Mouse (Mus musculus) lung, embryonic 15.5 days (tissue): ENCODE results near the gene Dnajc12. TPM values are rescaled to one million over a fixed set of nuclear protein-coding genes. Genes with fewer than 3 reads are reported as not detected.
"Not testable (repeated sequence)": the region's sequence is repeated elsewhere in the genome, so short reads cannot be mapped to it uniquely, and the experiment has no call there.

Experiments
- ATAC-seq: fragments of 200-750 bp; cut with Nextera tagmentation; 2 replicates; pipeline ENCODE4 v1.8.0; 2017; ENCODE audit warnings: moderate number of reproducible peaks, borderline replicate concordance; ENCODE audit not compliant: low FRiP score, low TSS enrichment; ENCODE audit errors: extremely low read depth
- H3K27ac ChIP-seq: fragments of 300-500 bp; sonication (generic); 2 replicates; pipeline ENCODE4 v1.5.1; 2015; ENCODE audit warnings: moderate library complexity, mild to moderate bottlenecking, inconsistent platforms
- H3K27me3 ChIP-seq: fragments of 300-500 bp; sonication (generic); 2 replicates; pipeline ENCODE4 v1.6.1; 2015; ENCODE audit warnings: inconsistent platforms
- H3K36me3 ChIP-seq: fragments of 300-500 bp; sonication (generic); 2 replicates; pipeline ENCODE4 v1.6.1; 2015; ENCODE audit warnings: inconsistent platforms
- H3K4me1 ChIP-seq: fragments of 300-500 bp; sonication (generic); 2 replicates; pipeline ENCODE4 v1.6.1; 2015; ENCODE audit warnings: inconsistent platforms
- H3K4me2 ChIP-seq: fragments of 300-500 bp; sonication (generic); 2 replicates; pipeline ENCODE4 v1.6.1; 2015; ENCODE audit warnings: inconsistent platforms, mild to moderate bottlenecking, moderate library complexity
- H3K4me3 ChIP-seq: fragments of 300-500 bp; sonication (generic); 2 replicates; pipeline ENCODE4 v1.5.1; 2015; ENCODE audit warnings: mild to moderate bottlenecking, inconsistent platforms
- H3K9ac ChIP-seq: fragments of 300-500 bp; sonication (generic); 2 replicates; pipeline ENCODE4 v1.6.1; 2015; ENCODE audit warnings: inconsistent platforms
- H3K9me3 ChIP-seq: fragments of 300-500 bp; sonication (generic); 2 replicates; pipeline ENCODE4 v1.6.1; 2016; ENCODE audit warnings: inconsistent platforms
- WGBS: fragments of 180-500 bp; shearing (Covaris S2); methylation state at CpG from one replicate; pipeline ENCODE4 v1.1.7; 2015; 5-methylcytosine and 5-hydroxymethylcytosine counted together
- polyA plus RNA-seq: library from polyadenylated mRNA; unstranded; fragments of >200 nt; fragmentation: Nextera tagmentation; extraction: Ambion mirVana; gene quantifications from 2 replicates; pipeline ENCODE4 v1.2.1, GENCODE M21; 2015

Dnajc12 gene
- polyA plus RNA-seq, 1 experiment from 2014 or later, result 13.6 TPM

DNA sequence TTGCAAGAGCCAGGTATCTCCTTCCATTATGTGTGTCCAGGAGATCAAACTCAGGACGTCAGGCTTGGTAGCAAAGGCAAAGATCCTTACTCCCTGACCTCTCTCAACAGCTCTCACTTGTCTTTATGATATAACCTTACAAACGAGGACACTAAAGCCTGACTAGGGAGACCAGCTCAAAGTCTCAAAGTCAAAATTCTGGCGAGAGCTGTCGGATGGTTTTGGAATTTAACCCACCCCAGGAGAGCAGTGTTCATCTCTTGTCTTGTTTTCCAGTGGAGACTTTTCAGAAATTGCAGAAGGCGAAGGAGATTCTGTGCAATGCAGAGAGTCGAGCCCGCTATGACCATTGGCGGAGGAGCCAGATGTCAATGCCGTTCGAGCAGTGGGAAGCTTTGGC lies 14.7 kb downstream of the Dnajc12 start:
- H3K4me2 ChIP-seq, result no peak overlapping the region
- no peaks in the 10 kb centered on the region for H3K4me1 ChIP-seq
- 88% methylated on average over 10 of the region's 10 CpGs for WGBS

GRCm38 (mm10) chr10:63402731-63403504 lies 20.7 kb downstream of the Dnajc12 start:
- Histone ChIP-seq H3K27ac (no peak overlapping the region), H3K36me3 (no peaks in the 10 kb centered on the region), H3K4me2 (no peak overlapping the region), H3K4me3 (no peak overlapping the region), H3K9ac (no peak overlapping the region), H3K9me3 (no peaks in the 10 kb centered on the region), H3K4me1 (no peaks in the 10 kb centered on the region), H3K27me3 (no peaks in the 10 kb centered on the region)
- WGBS, result 72% methylated on average over 5 of the region's 5 CpGs
- ATAC-seq, result no peak

More for the DNA sequence above, 14.7 kb downstream of the Dnajc12 start:
- no peak overlapping the region for H3K9ac ChIP-seq
- H3K27me3 ChIP-seq, result no peaks in the 10 kb centered on the region
- no peak for ATAC-seq
- H3K4me3 ChIP-seq, result no peak overlapping the region
- no peaks in the 10 kb centered on the region for H3K36me3 ChIP-seq
- H3K9me3 ChIP-seq, result no peaks in the 10 kb centered on the region
- H3K27ac ChIP-seq, result no peak overlapping the region

DNA sequence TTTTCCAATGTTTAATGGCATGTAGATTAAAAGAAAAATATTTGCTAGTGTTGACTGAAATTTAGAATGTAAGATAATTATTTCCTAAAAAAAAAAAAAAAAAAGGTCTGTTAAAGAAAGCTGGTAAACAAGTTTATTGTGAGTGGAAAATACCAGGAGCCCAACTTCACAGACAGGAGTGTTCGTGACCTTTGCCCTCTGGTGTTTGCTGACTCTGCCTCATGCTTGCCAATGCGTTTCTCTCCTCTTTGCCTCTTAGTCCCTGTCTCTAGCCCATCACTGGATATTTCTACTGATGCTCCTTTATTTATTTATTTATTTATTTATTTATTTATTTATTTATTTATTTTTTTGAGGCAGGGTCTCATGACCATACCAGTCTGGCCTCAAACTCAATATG lies 21.4 kb downstream of the Dnajc12 start:
- H3K4me1 ChIP-seq, result no peaks in the 10 kb centered on the region
- H3K27ac ChIP-seq, result no peak overlapping the region
- H3K4me3 ChIP-seq, result no peak overlapping the region
- no peaks in the 10 kb centered on the region for H3K9me3 ChIP-seq
- no peak overlapping the region for H3K4me2 ChIP-seq
- H3K36me3 ChIP-seq, result no peaks in the 10 kb centered on the region
- WGBS, result 65% methylated on average over 2 of the region's 2 CpGs
- H3K9ac ChIP-seq, result no peak overlapping the region
- no peaks in the 10 kb centered on the region for H3K27me3 ChIP-seq
- no peak for ATAC-seq

GRCm38 (mm10) chr10:63410162-63410956 lies 28.1 kb downstream of the Dnajc12 start:
- 54% methylated on average over 16 of the region's 16 CpGs for WGBS
- H3K4me3 ChIP-seq, result no peak overlapping the region
- H3K27me3 ChIP-seq, result no peaks in the 10 kb centered on the region
- no peak overlapping the region for H3K4me2 ChIP-seq
- no peak for ATAC-seq
- no peak overlapping the region for H3K27ac ChIP-seq
- no peaks in the 10 kb centered on the region for H3K36me3 ChIP-seq
- no peak overlapping the region for H3K9ac ChIP-seq
- no peaks in the 10 kb centered on the region for H3K4me1 ChIP-seq
- no peaks in the 10 kb centered on the region for H3K9me3 ChIP-seq

DNA sequence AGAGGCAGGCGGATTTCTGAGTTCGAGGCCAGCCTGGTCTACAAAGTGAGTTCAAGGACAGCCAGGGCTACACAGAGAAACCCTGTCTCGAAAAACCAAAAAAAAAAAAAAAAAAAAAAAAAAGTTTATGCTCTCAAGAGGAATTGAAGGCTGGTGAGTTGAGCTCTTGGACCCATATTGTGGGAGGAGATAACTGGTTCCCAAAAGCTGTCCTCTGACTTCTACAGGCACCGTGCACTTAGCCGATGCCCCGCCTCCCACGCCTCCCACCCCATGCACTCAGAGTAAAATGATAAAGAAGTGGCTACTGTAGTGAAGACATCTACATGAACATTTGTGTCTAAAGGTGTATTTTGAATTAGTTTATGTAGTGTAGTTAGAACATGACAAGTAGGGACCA lies 29.4 kb downstream of the Dnajc12 start:
- ATAC-seq, result not testable (repeated sequence)
- WGBS, result 82% methylated on average over 7 of the region's 7 CpGs

DNA sequence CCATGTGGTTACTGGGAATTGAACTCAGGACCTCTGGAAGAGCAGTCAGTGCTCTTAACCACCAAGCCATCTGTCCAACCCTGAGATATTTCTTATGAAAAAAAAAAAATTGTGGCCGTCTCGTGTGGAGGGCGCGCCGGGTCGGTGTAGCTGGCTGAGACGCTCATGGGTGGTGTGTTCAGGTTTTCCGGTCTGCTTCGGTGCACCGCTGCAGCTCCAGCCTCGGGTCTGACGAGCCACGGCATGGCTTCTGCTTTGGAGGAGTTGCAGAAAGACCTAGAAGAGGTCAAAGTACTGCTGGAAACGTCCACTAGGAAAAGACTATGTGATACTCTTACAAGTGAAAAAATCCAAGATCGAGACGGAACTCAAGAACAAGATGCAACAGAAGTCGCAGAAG lies 30.5 kb downstream of the Dnajc12 start:
- ATAC-seq, result no peak
- Histone ChIP-seq H3K9me3 (no peaks in the 10 kb centered on the region), H3K4me1 (0 out of 2 replicates have a peak, but pooled peaks cover 4% of the 10 kb centered on the region), H3K9ac (no peak overlapping the region), H3K27ac (no peak overlapping the region), H3K36me3 (no peaks in the 10 kb centered on the region), H3K4me3 (no peak overlapping the region), H3K27me3 (no peaks in the 10 kb centered on the region), H3K4me2 (no peak overlapping the region)
- WGBS, result 83% methylated on average over 17 of the region's 17 CpGs

More for the DNA sequence above, 29.4 kb downstream of the Dnajc12 start:
- H3K27me3 ChIP-seq, H3K4me1 ChIP-seq, H3K4me3 ChIP-seq, H3K4me2 ChIP-seq, H3K9me3 ChIP-seq, H3K9ac ChIP-seq, H3K27ac ChIP-seq, H3K36me3 ChIP-seq: not testable (repeated sequence)

GRCm38 (mm10) chr10:63415287-63415686 lies 33.0 kb downstream of the Dnajc12 start:
- WGBS, result 30% methylated on average over 7 of the region's 7 CpGs
- ATAC-seq, result no peak
- H3K4me2 ChIP-seq, result no peak overlapping the region
- no peak overlapping the region for H3K27ac ChIP-seq
- H3K36me3 ChIP-seq, result no peaks in the 10 kb centered on the region
- no peak overlapping the region for H3K4me3 ChIP-seq
- H3K27me3 ChIP-seq, result no peaks in the 10 kb centered on the region
- H3K9ac ChIP-seq, result no peak overlapping the region
- 0 out of 2 replicates have a peak, but pooled peaks cover 4% of the 10 kb centered on the region for H3K4me1 ChIP-seq
- no peaks in the 10 kb centered on the region for H3K9me3 ChIP-seq

GRCm38 (mm10) chr10:63415850-63416249 lies 33.6 kb downstream of the Dnajc12 start:
- Histone ChIP-seq H3K9me3 (no peaks in the 10 kb centered on the region), H3K27me3 (no peaks in the 10 kb centered on the region), H3K9ac (no peak overlapping the region), H3K4me3 (no peak overlapping the region), H3K4me1 (0 out of 2 replicates have a peak, but pooled peaks cover 4% of the 10 kb centered on the region), H3K27ac (no peak overlapping the region), H3K4me2 (peak overlapping the region; percentile 37), H3K36me3 (no peaks in the 10 kb centered on the region)
- WGBS, result 36% methylated on average over 7 of the region's 7 CpGs
- no peak for ATAC-seq

GRCm38 (mm10) chr10:63417061-63417460 lies 34.8 kb downstream of the Dnajc12 start:
- no peak overlapping the region for H3K4me3 ChIP-seq
- H3K9ac ChIP-seq, result no peak overlapping the region
- no peaks in the 10 kb centered on the region for H3K9me3 ChIP-seq
- 25% methylated on average over 5 of the region's 5 CpGs for WGBS
- no peak overlapping the region for H3K27ac ChIP-seq
- no peaks in the 10 kb centered on the region for H3K36me3 ChIP-seq
- H3K4me2 ChIP-seq, result no peak overlapping the region
- H3K27me3 ChIP-seq, result no peaks in the 10 kb centered on the region
- ATAC-seq, result no peak
- H3K4me1 ChIP-seq, result 0 out of 2 replicates have a peak, but pooled peaks cover 4% of the 10 kb centered on the region

GRCm38 (mm10) chr10:63421739-63422735 lies 39.8 kb downstream of the Dnajc12 start, which contains the start of gene Gm7075:
Gene Gm7075, minus strand, starts transcription at chr10:63421789.
- no peak within 1 kb of the TSS for H3K27ac ChIP-seq
- no peak within 1 kb of the TSS for H3K4me3 ChIP-seq
- no peaks in the 10 kb centered on the region for H3K36me3 ChIP-seq
- whole genome bisulfite sequencing, result 84% methylated on average over 18 of the region's 18 CpGs
- no peak within 1 kb of the TSS for H3K4me2 ChIP-seq
- H3K27me3 ChIP-seq, result no peaks in the 10 kb centered on the region
- no peak for ATAC-seq
- no peak within 1 kb of the TSS for H3K9ac ChIP-seq
- no peaks in the 10 kb centered on the region for H3K9me3 ChIP-seq
- H3K4me1 ChIP-seq, result 0 out of 2 replicates have a peak, but pooled peaks cover 2% of the 10 kb centered on the region

DNA sequence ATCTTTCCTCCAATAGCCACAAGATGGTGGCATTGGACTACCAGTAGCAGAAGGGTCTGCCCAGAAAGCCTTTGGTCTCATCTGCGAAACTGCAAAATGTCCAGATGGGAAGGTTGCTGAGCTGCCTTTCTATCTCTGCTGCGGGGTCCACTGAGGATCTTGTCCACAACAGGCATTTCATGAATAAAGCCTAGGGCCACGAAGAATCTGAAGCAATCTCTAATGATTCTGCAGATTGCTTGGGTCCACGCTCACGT lies 40.4 kb downstream of the Dnajc12 start:
- Histone ChIP-seq H3K27ac (no peak overlapping the region), H3K36me3 (no peaks in the 10 kb centered on the region), H3K9ac (no peak overlapping the region), H3K4me3 (no peak overlapping the region), H3K9me3 (no peaks in the 10 kb centered on the region), H3K4me2 (no peak overlapping the region), H3K4me1 (no peaks in the 10 kb centered on the region), H3K27me3 (no peaks in the 10 kb centered on the region)
- ATAC-seq, result no peak
- WGBS, result 86% methylated on average over 5 of the region's 5 CpGs
